Mouse (Mus musculus): ENCODE data around the gene Gpr137b.
"Not testable (repeated sequence)": the region's sequence is repeated elsewhere in the genome, so short reads cannot be mapped to it uniquely, and the experiment has no call there.

Gpr137b gene

DNA sequence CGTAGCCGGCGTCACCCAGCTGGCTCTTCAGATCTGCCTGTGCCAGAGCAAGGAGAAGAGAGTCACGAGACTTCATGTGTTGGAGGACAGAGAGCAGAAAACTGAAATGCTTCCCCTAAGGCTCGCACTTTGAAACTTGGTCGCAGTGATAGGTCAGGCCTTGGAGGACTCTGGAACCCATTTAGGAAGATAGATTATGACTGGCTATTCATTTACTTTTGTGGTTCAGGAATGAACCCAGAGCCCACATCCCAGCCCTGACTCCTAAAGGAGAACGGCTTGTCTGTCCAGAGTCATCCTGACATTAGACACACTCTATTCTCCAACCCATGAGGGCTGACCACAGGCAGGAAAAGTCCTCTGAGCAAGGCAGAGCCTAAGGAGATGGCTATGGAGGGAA, 30.3 kb downstream of the Gpr137b start:
- not testable (repeated sequence) for DNase-seq (ENCODE audit: low read depth)

DNA sequence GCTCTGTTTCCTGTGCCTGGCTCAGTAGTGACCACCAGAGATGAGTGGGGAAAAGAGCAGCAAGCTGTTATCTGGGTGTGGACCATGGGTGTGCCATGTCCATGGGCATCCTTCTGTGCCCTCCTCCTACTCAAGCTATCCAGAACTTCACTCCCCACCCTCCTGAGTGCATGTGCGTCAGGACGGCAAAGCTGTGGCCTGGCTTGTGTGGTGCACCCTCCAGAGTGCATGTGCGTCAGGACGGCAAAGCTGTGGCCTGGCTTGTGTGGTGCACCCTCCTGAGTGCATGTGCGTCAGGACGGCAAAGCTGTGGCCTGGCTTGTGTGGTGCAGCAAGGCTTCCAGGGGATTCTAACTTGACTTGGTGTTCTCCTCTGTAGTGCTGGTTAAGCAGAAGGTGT, 31.6 kb downstream of the Gpr137b start:
- not testable (repeated sequence) for DNase-seq (ENCODE audit: low read depth)

DNA sequence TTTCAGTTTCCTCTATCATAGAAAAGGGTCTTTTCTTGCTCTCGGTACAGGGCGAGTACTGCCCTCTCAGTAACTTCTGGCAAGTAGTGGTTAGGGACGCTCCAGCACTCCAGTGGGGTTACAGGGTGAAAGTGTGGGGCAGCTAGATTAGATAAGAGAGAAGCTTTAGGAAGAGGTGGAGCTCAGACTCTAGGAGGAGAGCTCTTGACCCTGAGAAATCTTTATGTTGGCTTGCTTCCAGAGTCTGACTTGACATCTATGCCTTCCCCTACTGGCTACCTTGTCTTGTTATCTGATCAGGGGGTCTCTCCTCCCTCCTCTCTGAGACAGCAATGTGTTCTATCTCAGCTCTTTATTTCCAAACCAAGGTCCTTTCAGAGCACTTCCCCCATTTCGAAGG, 33.8 kb downstream of the Gpr137b start:
- peak; percentile 79 for DNase-seq (ENCODE audit: low read depth)

DNA sequence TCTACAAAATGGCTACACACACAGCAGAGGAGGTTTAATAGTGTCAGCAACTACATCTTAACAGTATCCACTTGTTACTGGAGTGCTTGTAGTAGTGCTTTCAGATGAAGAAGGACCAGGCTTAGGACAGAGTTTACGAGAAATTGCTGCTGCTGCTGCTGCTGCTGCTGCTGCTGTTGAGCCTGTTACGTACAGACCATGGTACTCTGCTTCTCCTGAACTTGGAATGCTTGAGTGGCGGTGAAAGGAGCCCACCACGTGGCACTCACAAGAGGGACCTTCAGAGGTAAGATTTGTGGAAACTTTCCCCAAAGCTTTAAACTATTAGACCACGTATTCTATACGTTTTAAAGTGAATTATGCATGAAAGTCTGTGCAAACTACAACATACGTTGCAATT, 35.2 kb downstream of the Gpr137b start:
- DNase-seq (ENCODE audit: low read depth): not testable (repeated sequence)

DNA sequence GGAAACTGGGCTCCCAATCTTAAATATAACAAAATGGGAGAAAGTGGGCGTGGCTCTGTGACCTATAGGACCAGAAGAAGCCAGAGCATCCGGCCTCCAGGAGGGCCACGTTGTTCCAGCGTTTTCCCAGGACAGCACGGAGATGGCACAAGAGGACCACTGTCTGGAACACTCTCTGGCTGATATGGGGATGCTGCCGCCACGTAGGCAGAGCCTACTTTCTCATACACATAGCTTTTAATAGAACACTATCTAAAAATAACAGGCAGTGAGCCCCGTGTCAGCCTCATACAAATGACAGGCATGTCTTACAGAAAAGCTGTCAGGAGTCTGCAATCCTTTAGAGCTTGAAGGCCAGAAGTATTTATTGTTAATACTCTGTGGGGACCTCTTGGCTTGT, 35.7 kb downstream of the Gpr137b start:
- DNase-seq (ENCODE audit: low read depth): not testable (repeated sequence)

DNA sequence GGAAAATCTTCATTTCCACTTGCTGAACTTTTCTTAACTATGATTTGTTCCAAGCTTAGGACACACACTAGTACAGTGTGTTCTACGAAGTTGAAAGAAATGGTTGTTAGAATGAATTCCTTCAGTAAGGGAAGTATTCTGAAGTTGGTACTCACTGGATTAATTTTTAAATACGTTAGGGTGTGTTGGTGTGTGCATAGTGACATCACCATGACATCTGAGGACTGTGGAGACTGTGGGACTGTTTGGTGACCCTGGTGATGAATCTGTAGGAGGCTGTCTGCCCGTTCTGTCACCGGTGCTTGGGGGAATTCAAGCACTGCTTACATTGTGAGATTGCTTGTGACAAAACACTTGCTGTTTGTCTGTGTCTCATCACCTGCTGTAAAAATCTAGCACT, 41.7 kb downstream of the Gpr137b start:
- DNase-seq (ENCODE audit: low read depth): not testable (repeated sequence)

DNA sequence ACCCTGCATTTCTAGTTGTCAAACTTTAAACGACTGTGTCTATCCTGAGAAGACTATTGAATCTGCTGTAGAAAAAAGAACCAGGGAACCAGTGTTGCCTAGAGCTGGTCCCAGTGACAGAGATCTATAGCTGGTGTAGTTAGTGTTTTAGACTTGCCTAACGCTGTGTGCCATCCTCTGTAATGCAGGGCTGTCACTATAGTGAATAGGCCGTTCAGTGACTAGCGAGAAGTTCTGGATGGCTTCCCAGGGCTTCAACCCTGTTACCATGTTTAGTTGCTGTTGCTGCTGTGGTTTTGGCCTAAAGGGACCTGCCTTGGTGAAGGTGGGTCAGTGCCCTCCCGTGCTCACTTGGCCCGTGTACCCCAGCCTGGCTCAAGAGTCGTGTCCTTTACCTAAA, 43.1 kb downstream of the Gpr137b start:
- DNase-seq (ENCODE audit: low read depth): not testable (repeated sequence)

DNA sequence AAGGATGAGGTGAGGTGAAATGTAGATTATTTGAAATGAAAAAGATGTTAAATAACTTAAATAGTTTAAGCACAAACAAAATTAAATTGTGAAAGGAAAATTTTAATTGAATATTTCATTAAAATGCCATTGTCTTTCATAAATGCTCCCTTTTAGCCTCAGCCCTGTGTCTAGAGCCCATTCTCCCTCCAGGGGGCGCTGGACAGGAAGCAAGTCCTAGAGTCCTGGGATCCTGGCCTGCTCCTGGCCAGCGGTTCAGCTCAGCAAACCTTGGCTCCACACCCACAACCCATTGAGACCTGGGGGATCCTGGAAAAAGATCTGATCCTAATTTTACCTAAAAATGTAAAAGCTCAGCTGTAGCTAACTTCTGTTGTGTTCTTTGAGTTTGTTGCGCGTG, 44.5 kb downstream of the Gpr137b start:
- DNase-seq (ENCODE audit: low read depth): peak; percentile 44

DNA sequence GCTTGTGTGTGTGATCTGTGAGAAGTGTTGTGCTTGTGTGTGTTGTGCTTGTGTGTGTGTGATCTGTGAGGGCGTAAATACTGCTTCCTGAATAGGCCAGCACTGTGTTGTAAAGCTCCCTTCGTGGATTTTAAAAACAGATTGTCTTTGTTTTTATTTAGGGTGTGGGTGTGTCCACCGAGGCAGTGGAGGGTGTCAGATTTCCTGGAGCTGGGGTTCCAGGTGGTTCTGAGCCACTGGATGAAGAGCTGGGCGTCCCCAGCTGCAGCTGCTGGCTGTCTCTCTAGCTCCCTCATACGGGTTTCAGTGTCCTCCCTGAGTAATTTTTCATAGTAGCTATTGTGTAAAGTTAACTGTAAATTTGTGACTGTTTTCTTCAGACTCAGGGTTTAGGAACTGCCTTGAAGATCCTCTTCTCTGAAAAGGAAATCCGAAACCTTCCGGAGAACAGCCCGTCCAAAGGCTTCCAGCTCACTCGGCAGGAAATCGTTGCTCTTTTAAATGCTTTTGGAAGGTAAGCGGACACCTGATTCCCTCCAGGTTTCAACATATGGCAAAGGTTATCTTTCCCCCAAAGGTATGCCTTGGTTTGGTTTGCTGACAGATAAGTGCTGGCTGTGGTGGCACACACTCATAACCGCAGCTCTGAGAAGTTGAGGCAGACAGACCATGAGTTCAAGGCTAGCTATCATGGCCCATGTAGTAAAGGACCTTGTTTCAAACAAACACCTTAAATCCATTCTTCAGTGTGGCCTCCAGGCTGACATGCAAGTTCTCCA, 46.0 kb downstream of the Gpr137b start:
- not testable (repeated sequence) for DNase-seq (ENCODE audit: low read depth)

DNA sequence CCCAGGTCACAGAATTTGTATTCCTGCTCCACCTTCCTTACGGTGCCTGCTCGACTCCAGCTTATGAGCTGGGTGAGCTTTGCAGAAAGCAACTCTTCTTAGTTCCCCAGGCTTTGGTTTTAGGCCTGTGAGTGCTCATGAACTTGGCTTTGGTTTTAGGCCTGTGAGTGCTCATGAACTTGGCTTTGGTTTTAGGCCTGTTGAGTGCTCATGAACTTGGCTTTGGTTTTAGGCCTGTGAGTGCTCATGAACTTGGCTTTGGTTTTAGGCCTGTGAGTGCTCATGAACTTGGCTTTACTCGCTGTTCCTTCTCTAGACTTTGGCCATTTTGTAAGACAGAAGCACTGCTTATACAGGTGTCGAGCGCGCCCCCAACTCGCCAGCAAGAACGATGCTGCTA, 56.5 kb downstream of the Gpr137b start:
- DNase-seq (ENCODE audit: low read depth): not testable (repeated sequence)

DNA sequence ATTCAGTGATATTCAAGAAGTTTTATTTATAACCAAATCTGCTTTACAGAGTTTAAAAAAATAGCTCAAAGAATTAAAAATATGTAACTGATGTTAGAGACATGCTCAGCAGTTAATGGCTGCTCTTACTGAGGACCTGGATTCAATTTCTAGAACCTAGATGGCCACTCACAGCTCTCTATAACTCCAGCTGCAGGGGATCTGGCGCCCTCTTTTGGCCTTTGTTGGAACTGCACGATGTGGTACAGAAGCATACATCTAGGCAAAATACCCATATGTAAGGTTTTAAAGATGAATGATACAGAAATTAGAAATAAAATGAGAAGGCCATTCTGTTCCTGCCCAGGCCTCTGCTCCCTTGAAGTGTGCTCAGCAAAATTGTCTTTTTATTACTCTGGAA, 64.9 kb downstream of the Gpr137b start:
- peak; percentile 61 for DNase-seq (ENCODE audit: low read depth)

Data from 416B (cell line).